Mouse (Mus musculus) liver, embryonic 12.5 days (tissue): ENCODE measurements around the gene Gm10277. TPM values are rescaled to one million over a fixed set of nuclear protein-coding genes. Genes with fewer than 3 reads are reported as not detected.

Source experiments
- ATAC-seq: fragments of 200-750 bp; cut with Nextera tagmentation; 2 replicates; pipeline ENCODE4 v1.8.0; 2017; ENCODE audit warnings: moderate number of reproducible peaks, mild to moderate bottlenecking, moderate library complexity
- H3K27ac ChIP-seq: fragments of 300-500 bp; sonication (generic); 2 replicates; pipeline ENCODE4 v1.5.1; 2016; ENCODE audit warnings: mild to moderate bottlenecking
- H3K27me3 ChIP-seq: fragments of 300-500 bp; sonication (generic); replicated peaks from 2 replicates; pipeline ENCODE4 v1.6.1; 2016; ENCODE audit warnings: mild to moderate bottlenecking, moderate library complexity
- H3K36me3 ChIP-seq: fragments of 300-500 bp; sonication (generic); 2 replicates; pipeline ENCODE4 v1.6.1; 2016; ENCODE audit warnings: mild to moderate bottlenecking, moderate library complexity
- H3K4me1 ChIP-seq: fragments of 300-500 bp; sonication (generic); 2 replicates; pipeline ENCODE4 v1.6.1; 2016
- H3K4me2 ChIP-seq: fragments of 300-500 bp; sonication (generic); 2 replicates; pipeline ENCODE4 v1.6.1; 2016; ENCODE audit warnings: mild to moderate bottlenecking, moderate library complexity
- H3K4me3 ChIP-seq: fragments of 300-500 bp; sonication (generic); 2 replicates; pipeline ENCODE4 v1.5.1; 2016; ENCODE audit warnings: mild to moderate bottlenecking, moderate library complexity
- H3K9ac ChIP-seq: fragments of 300-500 bp; sonication (generic); 2 replicates; pipeline ENCODE4 v1.6.1; 2016; ENCODE audit warnings: mild to moderate bottlenecking, moderate library complexity
- H3K9me3 ChIP-seq: fragments of 300-500 bp; sonication (generic); replicated peaks from 2 replicates; pipeline ENCODE4 v1.6.1; 2016; ENCODE audit warnings: mild to moderate bottlenecking, moderate library complexity
- WGBS: fragments of 180-500 bp; shearing (Covaris S2); methylation state at CpG from one replicate; pipeline ENCODE4 v1.1.7; 2016; ENCODE audit not compliant: insufficient replicate concordance; 5-methylcytosine and 5-hydroxymethylcytosine counted together
- polyA plus RNA-seq: library from polyadenylated mRNA; unstranded; fragments of >200 nt; fragmentation: Nextera tagmentation; extraction: Ambion mirVana; gene quantifications from 2 replicates; pipeline ENCODE4 v1.2.1, GENCODE M21; 2016

Gm10277 gene
- polyA plus RNA-seq, 1 experiment from 2014 or later = 1.6 TPM

DNA sequence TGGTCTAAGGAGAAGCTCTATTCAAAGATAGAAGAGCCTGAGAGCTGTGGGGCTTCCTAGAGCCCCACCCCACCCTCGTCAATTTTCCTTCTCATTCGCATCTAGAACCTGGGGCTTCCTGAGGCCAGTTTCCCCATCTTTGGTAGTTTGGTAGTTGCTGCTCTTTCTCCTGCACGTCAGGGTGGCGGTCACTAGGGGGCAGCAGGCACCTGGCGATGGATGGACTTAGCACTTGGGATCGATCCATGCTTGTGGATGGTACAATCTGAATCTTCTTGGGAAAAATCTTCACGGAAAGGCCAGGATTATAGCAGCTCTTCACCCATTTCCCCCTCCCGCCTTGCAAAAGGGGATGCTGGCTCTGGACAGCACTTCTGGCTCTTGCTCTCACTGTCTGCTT is 34.1 kb upstream of the Gm10277 start:
- Histone ChIP-seq H3K27me3 (no peaks in the 10 kb centered on the region), H3K27ac (no peak overlapping the region), H3K4me3 (no peak overlapping the region), H3K9ac (no peak overlapping the region), H3K4me2 (no peak overlapping the region), H3K9me3 (no peaks in the 10 kb centered on the region), H3K4me1 (no peaks in the 10 kb centered on the region), H3K36me3 (peaks cover 90% of the 10 kb centered on the region)
- no peak for ATAC-seq
- WGBS = 30% methylated on average over 8 of the region's 8 CpGs

GRCm38 (mm10) chr11:77816003-77816402 is 28.5 kb upstream of the Gm10277 start:
- Histone ChIP-seq H3K9ac (no peak overlapping the region), H3K27me3 (no peaks in the 10 kb centered on the region), H3K4me1 (peaks cover 5% of the 10 kb centered on the region; the same call in 1 of the 2 replicates), H3K27ac (no peak overlapping the region), H3K9me3 (no peaks in the 10 kb centered on the region), H3K4me3 (no peak overlapping the region), H3K4me2 (no peak overlapping the region), H3K36me3 (peaks cover 72% of the 10 kb centered on the region)
- WGBS = 19% methylated on average over 3 of the region's 3 CpGs
- no peak for ATAC-seq

DNA sequence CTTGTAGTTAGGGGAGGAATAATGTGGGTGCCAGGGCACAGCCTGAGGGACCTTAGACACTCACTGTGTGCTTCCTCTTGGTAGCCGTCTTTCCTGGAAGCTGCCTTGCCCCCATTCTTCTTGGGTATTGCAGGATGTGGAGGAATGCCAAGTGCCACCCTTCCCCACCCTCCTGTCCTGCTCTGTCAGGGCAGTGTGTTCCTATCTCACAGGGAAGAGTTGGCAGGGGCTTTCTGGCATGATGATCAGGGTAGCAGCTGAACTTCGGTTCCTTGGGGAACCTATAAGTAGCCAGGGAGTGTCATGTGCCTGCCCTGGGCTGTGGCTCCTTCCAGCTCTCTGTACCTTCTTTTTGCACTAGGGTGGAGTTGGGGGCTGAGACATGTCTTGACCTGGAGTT is 26.4 kb upstream of the Gm10277 start:
- WGBS = 69% methylated on average over 2 of the region's 2 CpGs
- no peak overlapping the region for H3K4me2 ChIP-seq

GRCm38 (mm10) chr11:77810018-77810417 is 22.5 kb upstream of the Gm10277 start:
- Histone ChIP-seq H3K27ac (no peak overlapping the region), H3K4me3 (no peak overlapping the region), H3K9ac (no peak overlapping the region), H3K4me1 (peaks cover 44% of the 10 kb centered on the region), H3K9me3 (no peaks in the 10 kb centered on the region), H3K27me3 (no peaks in the 10 kb centered on the region), H3K36me3 (peaks cover 31% of the 10 kb centered on the region), H3K4me2 (no peak overlapping the region)
- WGBS = 47% methylated on average over 6 of the region's 6 CpGs
- no peak for ATAC-seq

More for the DNA sequence above, 26.4 kb upstream of the Gm10277 start:
- no peak for ATAC-seq
- Histone ChIP-seq H3K4me3 (no peak overlapping the region), H3K9me3 (no peaks in the 10 kb centered on the region), H3K27me3 (no peaks in the 10 kb centered on the region), H3K9ac (no peak overlapping the region), H3K4me1 (peaks cover 17% of the 10 kb centered on the region), H3K27ac (no peak overlapping the region), H3K36me3 (peaks cover 58% of the 10 kb centered on the region)

DNA sequence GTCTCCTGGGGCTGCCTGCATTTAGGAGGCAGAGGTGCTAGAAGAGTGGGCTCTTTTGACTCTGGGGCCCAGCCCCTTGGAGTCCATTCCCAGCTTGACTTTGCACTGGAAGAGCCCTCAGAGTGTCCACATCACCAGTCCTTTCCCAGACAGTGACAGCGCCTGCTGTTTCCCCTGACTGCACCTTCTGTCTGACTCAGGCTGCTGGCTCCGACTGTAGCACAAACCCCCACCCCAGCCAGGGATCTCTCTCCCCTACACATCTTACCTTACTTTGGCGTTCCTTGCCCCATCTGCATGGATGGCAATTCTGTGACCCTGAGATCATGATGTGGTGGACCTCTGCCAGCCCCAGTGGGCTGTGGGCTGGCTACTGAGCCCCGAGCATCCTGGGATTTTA is 21.7 kb upstream of the Gm10277 start:
- Histone ChIP-seq H3K27ac (no peak overlapping the region), H3K9ac (no peak overlapping the region), H3K4me3 (no peak overlapping the region), H3K36me3 (peaks cover 25% of the 10 kb centered on the region), H3K4me2 (no peak overlapping the region), H3K27me3 (no peaks in the 10 kb centered on the region), H3K9me3 (no peaks in the 10 kb centered on the region), H3K4me1 (peaks cover 50% of the 10 kb centered on the region)
- ATAC-seq = no peak
- 86% methylated on average over 4 of the region's 4 CpGs for WGBS

- WGBS = 66% methylated on average over 5 of the region's 5 CpGs
- Histone ChIP-seq H3K9me3 (no peaks in the 10 kb centered on the region), H3K36me3 (peaks cover 28% of the 10 kb centered on the region), H3K4me2 (no peak overlapping the region), H3K27ac (no peak overlapping the region), H3K9ac (no peak overlapping the region), H3K4me3 (no peak overlapping the region), H3K4me1 (peaks cover 57% of the 10 kb centered on the region), H3K27me3 (no peaks in the 10 kb centered on the region)
- no peak for ATAC-seq
Observed at GRCm38 (mm10) chr11:77808051-77808465, 20.5 kb upstream of the Gm10277 start.

- Histone ChIP-seq H3K4me2 (no peak overlapping the region), H3K9me3 (no peaks in the 10 kb centered on the region), H3K27me3 (no peaks in the 10 kb centered on the region), H3K36me3 (peaks cover 21% of the 10 kb centered on the region), H3K27ac (no peak overlapping the region), H3K4me3 (no peak overlapping the region), H3K9ac (no peak overlapping the region), H3K4me1 (peaks cover 69% of the 10 kb centered on the region)
- 74% methylated on average over 6 of the region's 6 CpGs for WGBS
- no peak for ATAC-seq
Observed at GRCm38 (mm10) chr11:77806855-77807254, 19.3 kb upstream of the Gm10277 start.

DNA sequence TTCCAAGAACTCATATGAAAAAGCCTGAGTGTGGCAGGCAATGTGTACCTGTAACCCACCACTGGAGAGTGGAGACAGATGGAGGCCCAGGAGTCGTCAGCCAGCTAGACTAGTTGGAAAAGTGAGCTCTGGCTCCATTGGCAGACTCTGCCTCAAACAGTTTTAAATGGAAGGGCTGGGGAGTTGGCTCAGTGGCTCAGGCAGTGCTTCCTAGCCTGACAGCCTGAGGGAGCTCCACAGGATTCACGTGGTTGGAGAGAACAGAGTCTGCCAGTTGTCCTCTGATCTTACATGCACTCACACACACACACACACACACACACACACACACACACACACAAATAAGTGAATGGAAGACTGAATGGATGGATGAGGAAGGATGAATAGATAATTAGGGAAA is 18.7 kb upstream of the Gm10277 start:
- no peak overlapping the region for H3K4me3 ChIP-seq
- H3K4me2 ChIP-seq = no peak overlapping the region
- H3K9me3 ChIP-seq = no peaks in the 10 kb centered on the region
- WGBS = 51% methylated on average over 2 of the region's 2 CpGs
- ATAC-seq = no peak
- peaks cover 15% of the 10 kb centered on the region for H3K36me3 ChIP-seq
- no peaks in the 10 kb centered on the region for H3K27me3 ChIP-seq
- no peak overlapping the region for H3K27ac ChIP-seq
- no peak overlapping the region for H3K9ac ChIP-seq
- peaks cover 75% of the 10 kb centered on the region for H3K4me1 ChIP-seq

DNA sequence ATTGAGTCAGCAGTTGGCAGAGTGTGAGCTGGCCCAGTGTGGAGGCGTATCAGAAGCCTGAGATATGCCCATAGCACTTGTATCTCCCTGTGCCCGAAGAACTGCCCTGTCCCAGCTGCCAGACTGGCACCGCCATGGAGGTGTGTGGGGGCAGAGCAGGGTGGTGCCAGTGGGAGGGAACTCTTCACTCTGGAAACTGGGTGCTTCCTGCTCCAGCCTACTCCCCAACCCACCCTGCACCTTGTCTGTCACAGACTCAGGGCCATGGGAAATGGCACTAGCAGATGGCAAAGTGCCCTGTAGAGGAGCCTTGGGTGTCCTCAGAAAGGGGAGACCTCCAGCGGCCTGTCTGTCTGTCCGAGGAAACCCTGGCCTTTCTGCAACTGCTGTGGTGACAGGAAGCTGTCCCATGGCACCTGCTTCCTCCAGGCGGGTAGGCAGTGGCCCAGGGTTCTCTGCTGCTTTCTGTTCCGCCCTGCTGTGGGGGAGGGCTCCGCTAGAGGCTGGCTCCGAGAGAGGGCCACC is 14.9 kb upstream of the Gm10277 start:
- Histone ChIP-seq H3K4me1 (peaks cover 68% of the 10 kb centered on the region), H3K9ac (0 out of 2 replicates have a peak overlapping the region, but pooled peaks have one; percentile 1), H3K27ac (peak overlapping the region; percentile 68), H3K27me3 (no peaks in the 10 kb centered on the region), H3K4me3 (no peak overlapping the region), H3K36me3 (peaks cover 13% of the 10 kb centered on the region; the same call in 1 of the 2 replicates), H3K9me3 (no peaks in the 10 kb centered on the region), H3K4me2 (peak overlapping the region; percentile 61)
- ATAC-seq = 0 out of 2 replicates have a peak, but pooled peaks have one; percentile 7
- WGBS = 52% methylated on average over 9 of the region's 9 CpGs

GRCm38 (mm10) chr11:77800869-77801701 is 13.5 kb upstream of the Gm10277 start:
- Histone ChIP-seq H3K27me3 (no peaks in the 10 kb centered on the region), H3K36me3 (peaks cover 13% of the 10 kb centered on the region; the same call in 1 of the 2 replicates), H3K9me3 (no peaks in the 10 kb centered on the region), H3K4me3 (peak overlapping the region; percentile 34), H3K4me2 (peak overlapping the region; percentile 61), H3K4me1 (peaks cover 55% of the 10 kb centered on the region), H3K9ac (peak overlapping the region; percentile 10), H3K27ac (peak overlapping the region; percentile 68)
- peak; percentile 88 for ATAC-seq
- 10% methylated on average over 15 of the region's 15 CpGs for WGBS

DNA sequence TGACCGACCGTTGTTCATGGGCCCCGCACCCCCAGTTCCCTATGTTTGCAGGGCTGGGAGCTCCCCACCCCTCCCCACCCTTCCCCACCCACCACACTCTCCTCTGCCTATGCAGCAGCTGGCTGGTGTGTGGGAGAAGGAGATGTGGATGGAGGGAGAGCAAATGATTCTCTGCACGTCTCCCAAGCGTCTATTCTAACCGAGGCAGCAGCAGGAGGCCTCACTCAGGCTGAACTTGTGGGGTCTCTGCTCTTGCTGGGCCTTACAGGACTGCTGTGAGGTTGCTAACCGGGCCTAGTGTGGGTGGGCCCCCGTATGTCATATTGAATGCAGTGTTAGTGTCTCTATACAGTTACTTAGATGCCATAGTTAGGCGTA is 12.9 kb upstream of the Gm10277 start:
- H3K27ac ChIP-seq = peak overlapping the region; percentile 68
- no peak for ATAC-seq
- 69% methylated on average over 9 of the region's 9 CpGs for WGBS
- H3K27me3 ChIP-seq = no peaks in the 10 kb centered on the region
- H3K9ac ChIP-seq = 0 out of 2 replicates have a peak overlapping the region, but pooled peaks have one; percentile 0
- H3K4me3 ChIP-seq = 0 out of 2 replicates have a peak overlapping the region, but pooled peaks have one; percentile 34
- peaks cover 53% of the 10 kb centered on the region for H3K4me1 ChIP-seq
- peaks cover 13% of the 10 kb centered on the region; the same call in 1 of the 2 replicates for H3K36me3 ChIP-seq
- H3K9me3 ChIP-seq = no peaks in the 10 kb centered on the region
- peak overlapping the region; percentile 61 for H3K4me2 ChIP-seq

GRCm38 (mm10) chr11:77795216-77795615 is 7.7 kb upstream of the Gm10277 start:
- H3K4me3 ChIP-seq = no peak overlapping the region
- H3K4me2 ChIP-seq = no peak overlapping the region
- H3K27ac ChIP-seq = no peak overlapping the region
- H3K4me1 ChIP-seq = peaks cover 46% of the 10 kb centered on the region
- no peaks in the 10 kb centered on the region for H3K27me3 ChIP-seq
- H3K36me3 ChIP-seq = peaks cover 6% of the 10 kb centered on the region; the same call in 1 of the 2 replicates
- WGBS = 68% methylated on average over 5 of the region's 5 CpGs
- no peak overlapping the region for H3K9ac ChIP-seq
- ATAC-seq = no peak
- no peaks in the 10 kb centered on the region for H3K9me3 ChIP-seq
